Mouse (Mus musculus): Measurements from ENCODE around the gene Dcakd. TPM values are rescaled to one million over a fixed set of nuclear protein-coding genes. Genes with fewer than 3 reads are reported as not detected.

The Dcakd gene
- 58.6 and 61.1 TPM in 2 replicates for polyA plus RNA-seq (2012; rRNA removed)

GRCm38 (mm10) chr11:103028176-103028891 is at the start of gene Dcakd, which contains the start of gene Nmt1:
Gene Dcakd, minus strand, starts transcription at chr11:103028333.
Gene Nmt1, plus strand, starts transcription at chr11:103028190.
- DNase-seq (ENCODE audit: low read depth) = peak; percentile 98

DNA sequence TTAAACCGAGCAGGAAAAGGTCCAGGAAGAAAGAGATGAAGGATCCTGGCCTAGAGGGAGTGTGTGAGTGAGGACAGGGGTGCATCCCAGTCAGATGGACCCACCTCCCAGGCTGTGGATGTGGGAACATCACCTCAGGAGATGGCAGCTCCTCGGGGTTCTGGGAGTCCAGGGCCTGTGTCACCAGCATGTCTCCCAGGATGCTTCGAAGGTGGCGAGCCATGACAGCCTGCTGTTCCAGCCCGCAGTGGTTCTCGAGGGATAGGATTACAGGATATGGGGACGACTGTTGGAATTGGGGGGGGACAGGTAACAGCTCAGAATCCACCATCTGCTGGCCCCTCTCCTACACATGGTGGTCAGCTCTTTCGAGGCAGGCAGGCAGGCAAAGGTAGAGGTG is 48.4 kb upstream of the Dcakd start:
- no peak for DNase-seq (ENCODE audit: low read depth)

GRCm38 (mm10) chr11:103076010-103076409 is 47.9 kb upstream of the Dcakd start:
- no peak for DNase-seq (ENCODE audit: low read depth)

DNA sequence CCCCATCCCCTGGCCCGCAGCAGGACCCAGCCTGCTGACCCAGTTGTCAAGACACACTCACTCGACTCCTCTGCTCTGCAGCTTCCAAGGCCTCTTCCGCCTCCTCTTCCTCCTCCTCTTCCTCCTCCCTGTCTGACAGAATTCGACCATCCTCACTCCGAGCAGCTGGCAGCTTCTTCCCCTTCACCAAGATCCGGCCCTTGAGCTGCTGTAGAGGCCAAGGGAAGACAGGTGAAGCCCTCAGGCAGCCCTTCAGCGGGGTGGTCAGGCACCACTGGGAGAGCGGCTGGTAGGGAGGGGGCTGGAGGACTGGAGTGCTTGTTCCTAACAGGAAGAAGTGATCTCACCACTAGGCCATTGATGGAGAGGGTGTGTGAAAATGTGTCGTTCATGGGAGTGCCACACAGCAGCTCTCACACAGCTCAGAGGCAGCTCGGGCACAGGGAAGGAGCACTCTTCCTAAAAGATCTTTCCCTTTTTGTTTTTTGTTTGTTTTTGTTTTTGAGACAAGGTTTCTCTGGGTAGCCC is 46.7 kb upstream of the Dcakd start:
- DNase-seq (ENCODE audit: low read depth) = no peak

GRCm38 (mm10) chr11:103074121-103074650 is 46.1 kb upstream of the Dcakd start:
- no peak for DNase-seq (ENCODE audit: low read depth)

DNA sequence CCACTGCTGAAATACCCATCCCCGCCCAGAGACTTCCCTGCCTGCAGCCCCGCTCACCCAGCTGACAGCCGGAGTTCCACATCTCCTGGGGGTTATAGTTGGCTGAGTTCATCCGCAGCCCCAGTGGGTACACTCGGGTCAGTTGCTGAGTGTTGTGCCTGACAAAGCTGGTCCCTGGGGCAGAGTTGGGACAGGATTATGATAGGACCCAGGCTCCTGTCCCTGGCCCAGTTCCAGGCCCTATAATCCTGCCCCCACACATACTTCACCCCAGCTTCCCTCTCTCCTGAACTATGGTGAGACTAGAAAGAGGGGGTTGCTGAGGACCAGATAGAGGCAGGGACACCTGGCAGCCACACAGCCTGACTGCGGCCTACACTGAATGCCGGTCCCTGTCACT is 45.5 kb upstream of the Dcakd start:
- no peak for DNase-seq (ENCODE audit: low read depth)

DNA sequence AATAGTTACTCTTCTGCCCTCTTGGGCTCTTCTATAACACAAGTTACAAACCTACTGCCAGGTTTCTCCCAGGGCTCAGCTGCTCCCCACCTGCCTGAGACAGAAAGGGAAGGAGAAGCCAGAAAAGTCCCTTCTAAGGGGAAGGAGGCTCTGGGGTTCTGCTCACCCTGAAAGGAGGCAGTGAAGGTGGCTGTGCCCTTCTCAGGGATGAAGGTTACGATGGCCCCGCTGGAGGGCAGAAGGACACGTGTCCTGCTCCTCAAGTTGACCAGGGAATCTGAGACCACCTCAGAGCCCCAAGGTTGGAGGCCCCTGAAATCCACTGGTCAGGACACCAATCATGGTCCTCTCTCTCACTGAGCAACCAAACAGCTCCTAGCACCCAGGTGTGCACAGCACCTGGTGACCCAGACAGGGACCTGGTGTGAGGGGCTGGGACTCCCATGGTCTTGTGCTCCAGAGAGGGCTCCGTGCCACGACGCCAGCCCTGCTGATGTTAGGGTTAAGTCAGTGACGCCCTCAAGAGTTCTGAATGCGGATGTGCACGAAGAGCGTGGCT is 42.3 kb upstream of the Dcakd start:
- DNase-seq (ENCODE audit: low read depth) = no peak

DNA sequence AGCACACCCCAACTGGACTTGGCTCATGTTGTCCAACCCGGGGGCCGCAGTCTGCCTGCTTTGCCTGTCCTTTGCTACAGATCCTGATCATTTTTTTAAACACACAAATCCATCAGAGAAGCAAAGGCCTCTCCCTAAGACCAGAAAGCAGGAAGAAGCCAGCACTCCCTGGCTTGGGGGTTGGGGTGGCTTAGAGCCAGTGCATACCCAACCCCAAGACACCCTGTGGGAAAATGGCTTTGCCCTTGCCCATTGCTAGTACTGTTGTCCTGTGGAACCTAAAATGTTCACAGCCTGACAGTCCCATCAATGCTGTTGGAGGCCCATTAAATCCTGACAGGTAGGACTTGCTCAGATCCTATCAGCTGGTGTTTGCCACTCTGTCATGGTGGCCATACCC is 41.6 kb upstream of the Dcakd start:
- DNase-seq (ENCODE audit: low read depth) = no peak

- no peak for DNase-seq (ENCODE audit: low read depth)
Measured at GRCm38 (mm10) chr11:103068884-103069283, 40.8 kb upstream of the Dcakd start.

DNA sequence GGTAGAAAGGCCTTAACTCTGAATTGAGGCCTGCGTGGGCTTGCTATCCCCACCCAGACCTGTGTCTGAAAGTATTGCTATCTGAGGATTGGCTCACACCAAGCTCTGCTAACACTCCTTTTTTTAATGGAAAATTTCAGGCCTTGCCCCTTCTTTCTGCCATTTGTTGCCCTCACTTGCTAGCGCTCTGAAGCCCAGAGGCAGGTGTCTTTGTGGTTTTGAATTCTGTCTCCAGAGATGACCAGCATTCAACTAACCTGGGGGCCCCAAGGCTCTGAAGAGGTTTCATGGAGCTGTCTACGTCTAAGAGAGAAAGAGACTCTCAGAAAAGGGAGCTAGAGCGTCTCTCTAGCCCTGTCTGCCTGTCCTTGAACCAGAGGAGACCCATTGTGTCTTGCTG is 40.1 kb upstream of the Dcakd start:
- DNase-seq (ENCODE audit: low read depth) = no peak

DNA sequence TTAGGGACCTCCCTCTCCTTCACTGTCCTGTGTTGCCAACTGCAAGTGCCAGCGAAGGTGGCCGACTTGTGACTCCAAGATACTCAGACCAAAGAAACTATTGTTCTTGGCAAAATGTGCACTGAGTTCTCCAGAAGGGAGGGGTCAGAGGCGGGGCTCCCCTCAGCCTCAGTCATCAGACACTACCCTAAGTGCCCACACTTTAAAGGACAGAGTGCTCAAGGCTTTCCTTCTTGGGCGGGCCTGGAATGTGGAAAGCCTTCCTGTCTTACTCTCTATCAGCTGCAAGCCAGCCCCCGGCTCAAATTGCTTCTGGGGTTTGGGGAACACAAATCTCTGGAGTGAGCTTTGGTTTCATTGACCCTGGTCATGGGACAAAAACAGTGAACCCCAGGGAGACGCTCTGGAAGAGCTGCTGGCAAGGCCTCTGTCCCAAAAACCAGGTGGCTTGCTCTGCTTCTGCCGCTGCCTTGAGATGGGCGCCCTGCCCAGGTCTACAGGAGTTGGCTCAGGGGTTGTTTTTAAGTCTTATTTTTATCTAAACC is 39.4 kb upstream of the Dcakd start:
- no peak for DNase-seq (ENCODE audit: low read depth)

- no peak for DNase-seq (ENCODE audit: low read depth)
Measured at GRCm38 (mm10) chr11:103067051-103067361, 38.9 kb upstream of the Dcakd start.

DNA sequence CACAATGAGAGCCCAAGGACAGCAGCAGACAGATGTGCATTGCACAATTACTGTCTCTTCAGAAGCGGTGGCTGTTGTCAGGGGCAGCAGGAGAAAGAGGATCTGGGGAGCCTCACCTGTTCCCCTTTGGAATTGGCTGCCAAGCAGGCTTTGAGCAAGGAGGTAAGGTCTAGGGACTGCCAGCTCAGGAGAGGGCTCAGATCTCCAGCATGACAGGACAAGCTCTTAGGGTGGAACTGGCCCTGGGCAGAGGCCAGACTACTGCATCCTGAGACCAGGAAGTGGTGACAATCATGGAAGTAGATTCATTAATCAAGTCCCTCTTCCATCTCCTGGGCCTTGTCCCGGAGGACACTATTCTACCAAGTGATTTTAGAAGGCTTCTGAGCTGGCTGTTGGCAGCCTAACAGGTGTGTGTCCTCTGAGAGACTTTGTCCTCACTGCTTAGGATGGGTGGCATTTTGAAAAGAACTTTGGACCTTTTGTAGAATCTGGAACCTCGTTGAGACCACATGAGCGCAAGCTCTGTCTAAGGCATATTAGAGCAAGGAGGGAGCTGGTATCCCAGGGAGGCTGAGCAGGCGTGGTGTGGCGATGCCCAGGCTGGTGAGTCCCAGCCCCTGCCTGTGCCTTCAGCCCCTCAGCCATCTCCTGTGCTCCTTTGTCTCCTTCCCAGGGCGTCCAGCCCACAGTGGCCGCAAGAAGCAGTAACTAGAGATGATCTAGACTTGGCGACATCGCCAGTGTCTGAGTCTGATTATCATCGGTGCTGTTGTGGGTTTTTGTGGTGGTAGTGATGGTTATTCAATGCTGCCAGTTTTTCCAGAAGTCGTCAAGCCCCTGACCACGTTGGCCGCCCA is 38.3 kb upstream of the Dcakd start:
- no peak for DNase-seq (ENCODE audit: low read depth)

DNA sequence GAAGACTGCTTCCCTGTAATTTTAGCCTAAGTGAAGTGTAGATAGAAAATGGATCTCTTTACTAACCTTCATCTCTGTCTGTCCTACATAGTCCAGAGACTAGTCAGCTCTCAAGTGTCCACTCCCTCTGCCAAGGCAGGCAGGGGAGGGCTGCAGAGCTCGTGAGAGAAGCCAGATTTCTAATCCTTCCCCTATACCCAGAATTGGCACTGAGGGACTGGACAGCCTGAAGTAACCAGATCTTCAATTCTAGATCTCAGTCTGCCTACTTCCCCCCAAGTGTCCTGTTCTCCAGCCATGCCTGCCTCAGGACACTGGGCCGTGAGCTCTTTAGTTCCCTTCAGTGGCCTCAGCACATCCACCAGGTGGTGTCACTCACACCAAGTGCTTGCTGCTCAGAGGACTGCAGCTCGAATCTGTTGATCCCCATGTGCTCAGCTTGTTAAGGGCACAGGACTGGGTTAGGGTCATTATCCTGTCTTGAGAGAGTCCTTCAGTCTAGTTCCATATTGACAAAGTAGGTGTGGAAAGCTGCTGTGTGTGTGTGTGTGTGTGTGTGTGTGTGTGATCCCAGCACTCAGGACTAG is 30.5 kb upstream of the Dcakd start:
- DNase-seq (ENCODE audit: low read depth) = no peak

DNA sequence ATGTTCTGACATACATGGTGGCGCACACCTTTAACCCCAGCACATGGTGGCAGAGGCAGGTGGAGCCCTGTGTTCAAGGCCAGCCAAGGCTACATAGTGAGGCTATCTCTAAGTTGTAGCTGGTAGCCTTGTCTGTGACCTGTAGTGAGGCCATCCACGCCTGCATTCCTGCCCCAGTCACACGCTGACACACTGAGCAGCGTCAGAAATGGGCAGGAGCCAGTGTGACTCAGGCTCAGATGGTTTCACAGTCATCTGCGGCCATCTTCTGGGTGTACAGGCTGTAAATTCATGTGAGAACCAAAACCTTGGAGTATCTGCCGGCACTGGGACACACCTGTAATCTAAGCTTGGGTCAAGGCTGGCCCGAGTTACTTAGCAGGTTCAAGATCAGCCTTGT is 28.5 kb upstream of the Dcakd start:
- no peak for DNase-seq (ENCODE audit: low read depth)

GRCm38 (mm10) chr11:103054798-103055197 is 26.7 kb upstream of the Dcakd start:
- DNase-seq (ENCODE audit: low read depth) = no peak

DNA sequence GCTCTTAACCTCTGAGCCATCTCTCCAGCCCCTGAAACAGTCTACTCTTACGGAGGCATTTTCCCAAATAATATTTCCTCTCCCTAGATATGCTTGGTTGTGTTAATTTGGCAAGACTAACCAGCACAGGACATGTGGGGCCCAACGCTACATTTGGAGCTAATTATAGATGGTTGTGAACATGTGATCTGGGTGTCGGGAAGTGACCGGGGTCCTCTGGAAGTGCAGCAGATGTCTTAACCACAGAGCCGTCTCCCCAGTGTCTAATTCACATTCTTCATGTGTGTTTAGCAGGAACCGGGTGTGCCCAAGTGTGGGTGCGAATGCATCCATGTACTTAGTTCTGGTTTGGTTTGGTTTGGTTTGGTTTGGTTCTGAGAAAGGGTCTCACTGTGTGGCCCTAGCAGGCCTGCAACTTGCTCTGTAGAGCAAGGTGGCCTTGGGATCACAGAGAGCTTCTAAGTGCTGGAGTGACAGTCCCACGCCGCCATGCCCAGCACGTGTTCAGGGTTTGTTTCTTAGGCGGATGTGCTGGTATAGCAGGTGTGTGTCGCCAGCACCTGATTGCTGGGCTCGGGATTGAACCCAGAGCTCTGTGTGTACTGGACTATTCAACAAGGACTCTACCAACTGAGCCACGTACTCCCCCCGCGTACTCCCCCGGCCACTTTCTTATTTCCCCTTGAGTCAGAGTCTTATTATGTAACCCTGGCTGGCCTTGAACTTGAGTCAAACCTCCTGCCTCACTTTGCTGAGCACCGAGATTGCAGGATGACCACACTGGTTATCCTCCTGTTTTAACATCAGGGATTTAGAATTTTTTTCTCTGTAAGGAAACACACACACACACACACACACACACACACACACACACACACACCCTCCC is 25.3 kb upstream of the Dcakd start:
- no peak for DNase-seq (ENCODE audit: low read depth)

DNA sequence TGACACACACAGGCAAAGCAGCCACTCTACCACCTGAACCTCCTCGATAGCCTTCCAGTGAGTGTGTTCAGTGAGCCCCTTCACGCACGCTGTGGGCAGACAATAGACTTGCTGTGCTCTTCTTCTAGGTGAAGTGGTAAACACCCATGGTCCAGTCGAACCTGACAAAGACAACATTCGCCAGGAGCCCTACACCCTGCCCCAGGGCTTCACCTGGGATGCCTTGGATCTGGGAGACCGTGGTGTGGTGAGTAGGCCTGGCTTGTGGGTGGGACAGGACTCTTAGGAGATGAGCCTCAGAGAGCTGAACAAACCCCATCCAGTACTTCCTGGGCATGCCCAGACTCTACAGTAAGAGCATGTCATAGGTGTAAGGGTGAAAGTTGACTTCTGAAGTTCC is 23.9 kb upstream of the Dcakd start:
- no peak for DNase-seq (ENCODE audit: low read depth)

DNA sequence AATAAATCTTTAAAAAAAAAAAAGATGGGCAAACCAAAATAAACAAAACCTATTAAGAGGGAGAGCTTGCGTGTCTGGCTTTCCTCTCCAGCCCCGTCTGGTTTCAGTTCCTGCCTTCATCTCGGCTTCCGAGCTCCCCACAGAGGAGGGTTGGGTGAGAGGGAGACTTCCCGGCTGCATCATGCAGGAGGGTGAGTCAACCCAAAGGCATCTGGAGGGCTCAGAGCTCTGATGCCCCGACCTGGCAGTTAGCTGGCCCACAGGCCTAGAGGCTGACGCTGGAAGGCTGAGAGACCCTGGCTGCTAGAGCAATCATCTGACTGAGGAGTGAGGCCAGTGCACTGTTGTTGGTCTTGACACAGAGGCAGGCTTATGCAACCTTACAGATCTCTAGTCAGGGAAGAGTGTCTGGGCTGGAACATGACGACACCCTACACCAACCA is 23.1 kb upstream of the Dcakd start:
- no peak for DNase-seq (ENCODE audit: low read depth)

- DNase-seq (ENCODE audit: low read depth) = no peak
Measured at GRCm38 (mm10) chr11:103050153-103050552, 22.0 kb upstream of the Dcakd start.

DNA sequence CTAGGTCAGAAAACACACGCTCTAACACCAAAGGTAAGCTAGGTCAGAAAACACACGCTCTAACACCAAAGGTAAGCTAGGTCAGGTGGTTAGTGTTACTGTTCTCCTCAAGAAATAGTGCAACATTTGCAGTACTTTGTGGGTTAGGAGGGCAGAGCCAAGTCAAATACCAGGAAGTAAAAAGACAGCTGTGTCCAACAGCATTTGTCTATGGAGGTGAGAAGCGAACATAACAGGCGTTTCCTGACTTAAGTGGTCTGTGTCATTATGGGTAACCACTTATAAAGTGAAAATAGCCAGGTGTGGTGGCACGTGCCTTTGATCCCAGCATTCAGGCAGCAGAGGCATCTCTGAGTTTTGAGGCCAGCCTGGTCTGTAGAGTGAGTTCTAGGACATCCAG is 21.5 kb upstream of the Dcakd start:
- no peak for DNase-seq (ENCODE audit: low read depth)
